Mouse (Mus musculus): ENCODE results near the gene Tmcc3.

Gene Tmcc3

GRCm38 (mm10) chr10:94332358-94333137 lies 20.8 kb downstream of the Tmcc3 start:
- no peak for ATAC-seq (ENCODE audit: low TSS enrichment)

- no peak for ATAC-seq (ENCODE audit: low TSS enrichment)
Measured at GRCm38 (mm10) chr10:94333328-94333727, 21.6 kb downstream of the Tmcc3 start.

- ATAC-seq (ENCODE audit: low TSS enrichment) = no peak
Measured at GRCm38 (mm10) chr10:94335047-94335446, 23.3 kb downstream of the Tmcc3 start.

- no peak for ATAC-seq (ENCODE audit: low TSS enrichment)
Measured at GRCm38 (mm10) chr10:94336071-94336470, 24.3 kb downstream of the Tmcc3 start.

DNA sequence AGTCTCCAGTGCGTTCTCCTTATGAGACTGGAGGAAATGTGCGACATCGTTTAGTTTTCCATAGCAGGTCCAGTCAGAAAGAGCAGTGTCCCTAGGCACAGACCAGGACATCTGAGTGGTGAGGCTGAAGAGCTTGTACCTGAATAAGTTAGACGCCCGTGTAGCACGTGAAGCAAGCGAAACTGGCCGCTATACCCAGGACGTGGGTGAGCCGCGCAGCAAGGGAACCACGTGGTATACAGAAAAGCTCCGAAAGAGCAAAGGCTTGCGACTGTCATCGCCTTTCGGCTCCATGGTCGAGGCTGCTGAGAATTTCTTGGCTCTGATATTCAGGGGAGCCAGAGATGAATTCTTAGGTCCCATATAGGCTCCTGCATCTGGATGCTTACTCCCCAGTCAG lies 29.8 kb downstream of the Tmcc3 start:
- no peak for ATAC-seq (ENCODE audit: low TSS enrichment)

DNA sequence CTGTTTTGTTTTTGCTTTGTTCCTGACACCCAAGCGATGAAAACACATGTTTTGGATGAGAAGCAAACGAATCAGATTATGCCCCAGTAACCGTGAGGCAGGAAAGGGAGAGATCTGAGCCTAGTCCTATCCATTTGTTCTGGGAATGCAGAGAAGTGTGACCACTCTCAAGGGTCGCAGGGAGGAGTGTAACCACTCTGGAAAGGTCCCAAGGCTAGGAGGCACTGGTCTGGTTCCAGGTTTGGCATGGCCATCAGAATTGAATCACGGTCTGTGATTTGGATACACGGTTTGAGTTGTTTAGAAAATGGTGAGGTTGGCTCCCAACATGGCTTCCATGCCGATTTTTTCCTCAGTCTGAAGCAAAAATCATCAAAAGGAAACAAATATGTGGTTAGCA lies 30.5 kb downstream of the Tmcc3 start:
- ATAC-seq (ENCODE audit: low TSS enrichment) = no peak

DNA sequence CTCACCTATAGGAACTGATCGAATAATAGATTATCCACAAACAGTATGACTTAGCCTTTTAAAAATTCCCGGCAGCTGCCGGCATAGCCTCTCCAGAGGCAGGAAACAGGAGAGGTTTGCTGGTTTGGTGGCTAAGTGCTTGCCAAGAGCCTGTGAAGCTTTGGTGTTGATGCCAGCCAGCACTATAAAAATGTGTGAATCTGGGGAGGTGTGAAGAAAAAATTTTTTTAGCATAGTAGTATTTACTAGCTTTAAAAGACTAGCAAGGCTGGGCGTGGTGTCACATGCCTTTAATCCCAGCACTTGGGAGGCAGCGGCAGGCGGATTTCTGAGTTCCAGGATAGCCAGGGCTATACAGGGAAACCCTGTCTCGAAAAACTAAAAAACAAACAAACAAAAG lies 31.8 kb downstream of the Tmcc3 start:
- peak; percentile 89 for ATAC-seq (ENCODE audit: low TSS enrichment)

DNA sequence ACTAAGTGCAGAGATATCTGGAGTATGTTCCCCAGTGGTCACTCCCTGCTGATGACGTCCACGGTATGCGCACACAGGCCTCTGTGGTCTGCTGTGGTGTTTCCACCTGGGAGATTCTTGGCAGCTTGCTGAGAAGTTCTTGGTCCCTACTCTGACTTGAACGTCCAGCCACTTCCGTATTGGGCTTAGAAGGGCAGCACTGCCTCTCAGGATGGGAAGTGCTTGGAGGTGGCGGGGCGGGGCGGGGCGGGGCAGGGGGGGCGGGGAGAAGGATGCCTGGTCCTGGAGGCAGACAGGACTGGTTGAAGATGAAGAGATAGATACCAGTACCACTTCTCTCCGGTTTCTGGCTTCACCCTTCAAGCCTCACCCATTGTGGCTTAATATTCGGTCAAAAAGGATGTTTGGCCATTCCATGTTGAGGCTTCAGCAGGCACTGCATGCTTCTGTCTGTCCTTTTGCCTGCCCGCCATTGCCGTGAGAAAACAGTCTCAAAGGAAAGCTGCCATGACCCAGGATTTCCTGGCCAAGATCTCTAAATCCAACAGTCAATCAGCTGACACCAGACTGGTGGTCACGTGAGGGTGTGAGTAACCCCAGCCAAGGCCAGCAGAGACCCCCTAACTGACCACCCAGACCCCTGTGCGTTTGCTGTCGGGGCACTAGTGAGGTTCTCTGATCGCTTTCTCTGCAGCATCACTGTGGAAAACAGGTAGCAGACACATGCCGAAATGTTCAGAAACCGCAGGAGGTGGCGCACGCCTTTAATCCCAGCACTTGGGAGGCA lies 33.1 kb downstream of the Tmcc3 start:
- ATAC-seq (ENCODE audit: low TSS enrichment) = no peak

DNA sequence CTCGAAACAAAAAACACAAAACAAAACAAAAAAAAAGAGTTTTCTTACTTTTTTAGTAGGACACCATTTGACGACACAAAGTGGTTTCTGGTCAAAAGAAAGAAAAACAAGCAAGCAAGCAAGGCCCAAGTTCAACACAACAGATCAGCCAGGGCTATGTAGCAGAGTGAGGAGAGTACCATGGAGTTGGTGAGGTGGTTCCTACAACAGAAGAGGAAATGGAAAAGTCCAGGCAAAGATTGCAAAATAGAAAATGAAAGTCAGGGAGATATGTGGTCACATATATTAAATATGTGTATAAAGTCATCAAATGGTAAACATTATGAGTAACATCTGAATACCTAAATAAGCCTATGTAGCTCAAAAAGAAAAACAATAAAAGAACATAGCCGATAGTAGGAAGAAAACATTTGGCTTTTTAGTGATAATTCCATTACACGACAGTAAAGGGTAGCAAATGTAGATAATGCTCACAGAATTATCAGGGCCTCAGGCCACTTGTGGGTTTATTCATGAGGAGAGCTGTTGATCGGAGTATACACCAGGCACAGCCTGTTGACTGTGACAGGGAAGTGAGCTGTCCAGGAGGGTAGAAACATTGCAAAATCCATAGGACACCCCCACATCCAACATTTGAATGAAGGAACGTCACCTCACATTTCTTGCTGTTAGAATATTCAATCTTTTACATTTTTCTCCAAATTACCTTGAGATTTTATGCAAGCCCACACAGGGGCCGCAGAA lies 33.9 kb downstream of the Tmcc3 start:
- no peak for ATAC-seq (ENCODE audit: low TSS enrichment)

DNA sequence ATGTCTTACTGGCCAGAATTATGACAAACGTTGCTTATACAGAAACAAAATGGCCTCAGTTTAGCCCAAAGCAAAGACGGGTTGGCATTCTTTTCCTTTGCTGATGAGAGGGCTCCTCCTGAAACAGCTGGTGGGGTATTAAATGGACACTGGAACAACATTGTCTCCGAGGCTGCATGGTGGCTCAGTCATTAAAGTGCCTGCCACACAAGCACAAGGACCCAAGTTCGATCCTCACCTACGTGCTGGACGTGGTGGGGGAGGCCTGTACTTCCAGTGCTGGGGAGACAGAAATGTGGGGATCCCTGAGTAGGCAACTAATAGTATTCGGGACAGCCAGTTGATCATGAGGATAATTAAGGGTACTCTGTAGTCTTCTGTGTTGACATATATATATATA lies 34.8 kb downstream of the Tmcc3 start:
- no peak for ATAC-seq (ENCODE audit: low TSS enrichment)

DNA sequence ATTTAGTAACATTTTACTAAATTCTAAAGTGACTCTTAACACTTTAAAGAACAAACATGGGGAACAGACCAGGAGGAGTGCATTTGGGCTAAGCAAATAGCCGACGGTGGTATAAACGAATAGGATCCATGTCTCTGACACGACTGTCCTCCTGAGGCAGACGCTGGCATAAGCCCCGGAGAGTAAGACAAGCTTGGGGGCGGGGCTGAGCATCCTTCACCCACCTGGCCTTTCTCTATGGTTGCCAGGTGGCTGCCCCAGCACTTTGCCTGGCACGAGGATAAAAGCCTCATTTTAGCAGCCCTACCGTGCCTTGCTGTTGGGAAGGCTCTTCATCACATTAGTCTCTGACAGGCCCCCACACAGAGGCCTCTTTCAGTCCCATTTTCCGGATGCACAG lies 35.5 kb downstream of the Tmcc3 start:
- ATAC-seq (ENCODE audit: low TSS enrichment) = no peak

DNA sequence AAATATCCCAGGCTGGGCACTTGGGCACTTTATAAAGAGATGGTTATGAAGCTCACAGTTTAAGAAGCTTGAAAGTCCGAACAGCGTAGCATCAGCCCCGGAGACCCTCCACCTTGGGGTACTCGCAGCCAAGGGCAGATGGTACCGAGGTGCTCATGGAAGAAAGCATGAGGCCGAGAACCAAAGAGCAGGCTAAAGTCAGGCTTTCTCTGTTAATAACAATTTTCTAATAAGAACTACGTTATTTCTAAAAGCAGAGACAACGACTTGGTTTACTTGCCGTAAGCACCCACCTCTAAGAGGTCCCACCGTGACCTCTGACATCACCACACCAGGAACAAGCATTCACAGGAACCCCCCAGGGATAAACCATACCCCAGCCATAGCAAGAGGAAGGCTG lies 36.2 kb downstream of the Tmcc3 start:
- ATAC-seq (ENCODE audit: low TSS enrichment) = no peak

GRCm38 (mm10) chr10:94350207-94350606 lies 38.5 kb downstream of the Tmcc3 start:
- no peak for ATAC-seq (ENCODE audit: low TSS enrichment)

- ATAC-seq (ENCODE audit: low TSS enrichment) = no peak
Measured at GRCm38 (mm10) chr10:94350896-94351661, 39.3 kb downstream of the Tmcc3 start.

DNA sequence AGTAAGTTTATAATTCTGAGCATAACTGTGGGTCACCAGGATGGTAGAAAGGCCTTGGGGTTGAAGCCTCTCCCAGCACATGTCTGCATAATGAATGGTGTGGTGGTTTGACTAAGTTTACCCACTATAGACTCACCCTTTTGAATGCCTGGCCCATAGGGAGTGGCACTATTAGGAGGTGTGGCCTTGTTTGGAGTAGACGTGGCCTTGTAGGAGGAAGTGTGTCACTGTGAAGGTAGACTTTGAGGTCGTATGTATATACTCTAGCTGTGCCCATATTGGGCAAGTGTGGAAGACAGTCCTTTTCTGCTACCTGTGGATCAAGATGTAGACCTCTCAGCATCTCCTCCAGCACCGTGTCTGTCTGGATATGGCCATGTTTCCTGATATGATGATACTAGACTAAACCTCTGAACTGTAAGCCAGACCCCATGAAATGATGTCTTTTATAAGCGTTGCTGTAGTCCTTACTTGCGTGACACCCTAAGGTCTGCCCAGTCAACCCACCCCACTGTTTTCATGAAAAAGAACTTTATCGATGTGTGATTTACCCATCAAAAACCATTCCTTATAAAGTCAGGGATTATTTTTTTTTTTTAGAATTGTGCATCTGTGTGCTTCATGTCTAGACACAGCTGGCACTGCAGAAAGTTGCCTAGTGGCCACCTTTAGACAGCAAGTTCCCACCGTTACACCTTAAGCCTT lies 40.6 kb downstream of the Tmcc3 start:
- ATAC-seq (ENCODE audit: low TSS enrichment) = no peak

- no peak for ATAC-seq (ENCODE audit: low TSS enrichment)
Measured at GRCm38 (mm10) chr10:94352877-94353853, 41.4 kb downstream of the Tmcc3 start.

GRCm38 (mm10) chr10:94354005-94354404 lies 42.3 kb downstream of the Tmcc3 start:
- ATAC-seq (ENCODE audit: low TSS enrichment) = no peak

- no peak for ATAC-seq (ENCODE audit: low TSS enrichment)
Measured at GRCm38 (mm10) chr10:94354427-94354826, 42.7 kb downstream of the Tmcc3 start.

GRCm38 (mm10) chr10:94356504-94357169 lies 44.9 kb downstream of the Tmcc3 start:
- no peak for ATAC-seq (ENCODE audit: low TSS enrichment)

Data from frontal cortex, adult (tissue).